Mouse (Mus musculus): Measurements from ENCODE around the gene Imp3. TPM values are rescaled to one million over a fixed set of nuclear protein-coding genes. Genes with fewer than 3 reads are reported as not detected.
A peak's percentile ranks its signal among the peaks of the same experiment; 100 is the strongest.

Imp3 gene
- polyA plus RNA-seq, 1 experiment: 101 TPM

DNA sequence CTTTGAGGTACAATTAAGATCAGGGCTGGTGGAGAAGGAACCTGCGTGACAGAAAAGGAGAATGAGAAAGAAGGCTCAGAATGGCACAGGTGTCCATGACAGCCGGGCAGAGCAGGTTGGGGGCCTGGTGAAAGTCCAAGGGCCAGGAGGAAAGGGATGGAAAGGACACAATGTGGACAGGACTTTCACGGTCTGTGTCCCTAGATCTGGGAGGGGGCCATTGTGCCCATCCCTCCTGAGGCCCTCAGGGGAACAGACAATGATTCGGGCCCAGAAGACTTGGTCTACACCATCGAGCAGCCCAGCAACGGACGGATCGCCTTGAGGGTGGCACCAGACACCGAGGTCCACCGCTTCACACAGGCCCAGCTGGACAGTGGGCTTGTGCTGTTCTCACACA, 45.2 kb upstream of the Imp3 start:
- Histone ChIP-seq H3K4me3 (ENCODE audit: low read depth, low read length) (no peak overlapping the region), H3K9ac (ENCODE audit: low read depth, poor library complexity, severe bottlenecking) (0 out of 2 replicates have a peak overlapping the region, but pooled peaks have one; percentile 22), H3K27me3 (ENCODE audit: control insufficient read depth, insufficient read depth, low read length, poor library complexity, severe bottlenecking) (no peaks in the 10 kb centered on the region), H3K9me3 (replicated peaks; ENCODE audit: control insufficient read depth, insufficient read depth, low read length, poor library complexity, severe bottlenecking) (no peaks in the 10 kb centered on the region), H3K36me3 (ENCODE audit: control insufficient read depth, insufficient read depth, low read length, poor library complexity, severe bottlenecking) (no peaks in the 10 kb centered on the region), H3K27ac (ENCODE audit: insufficient read depth, low read length) (no peak overlapping the region), H3K4me1 (ENCODE audit: control insufficient read depth, insufficient read depth, low read length) (no peaks in the 10 kb centered on the region)
- no peak for TF ChIP-seq EP300 (IDR thresholded peaks at IDR 0.05; ENCODE audit: insufficient read depth, low read depth, low read length)
- TF ChIP-seq CTCF (IDR thresholded peaks at IDR 0.05; ENCODE audit: low read depth, low read length): no peak
- TF ChIP-seq POLR2A (IDR thresholded peaks at IDR 0.05; ENCODE audit: insufficient read depth, low read length): no peak

DNA sequence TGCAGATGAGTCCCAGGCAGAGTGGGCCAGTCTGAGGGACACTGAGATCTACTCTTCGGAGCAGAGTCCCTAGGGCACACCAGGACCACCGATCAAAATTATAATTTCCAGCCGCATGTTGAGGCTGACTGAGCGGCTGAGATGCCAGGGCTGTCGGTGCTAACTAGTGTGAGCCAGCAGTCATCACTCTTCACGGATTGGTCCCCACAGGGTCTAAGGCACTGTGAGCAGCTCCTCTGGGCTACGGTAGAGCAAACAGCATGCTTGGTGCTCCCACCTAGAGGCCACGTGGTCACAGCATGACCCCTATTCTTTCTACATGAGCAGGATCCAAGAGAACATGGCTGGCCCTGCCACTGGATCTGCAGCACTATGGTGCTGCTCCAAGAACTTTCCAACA, 44.0 kb upstream of the Imp3 start:
- TF ChIP-seq POLR2A (IDR thresholded peaks at IDR 0.05; ENCODE audit: insufficient read depth, low read length) (no peak), CTCF (IDR thresholded peaks at IDR 0.05; ENCODE audit: low read depth, low read length) (no peak), EP300 (IDR thresholded peaks at IDR 0.05; ENCODE audit: insufficient read depth, low read depth, low read length) (no peak)
- no peak overlapping the region for H3K9ac ChIP-seq (ENCODE audit: low read depth, poor library complexity, severe bottlenecking)
- no peak overlapping the region for H3K27ac ChIP-seq (ENCODE audit: insufficient read depth, low read length)

DNA sequence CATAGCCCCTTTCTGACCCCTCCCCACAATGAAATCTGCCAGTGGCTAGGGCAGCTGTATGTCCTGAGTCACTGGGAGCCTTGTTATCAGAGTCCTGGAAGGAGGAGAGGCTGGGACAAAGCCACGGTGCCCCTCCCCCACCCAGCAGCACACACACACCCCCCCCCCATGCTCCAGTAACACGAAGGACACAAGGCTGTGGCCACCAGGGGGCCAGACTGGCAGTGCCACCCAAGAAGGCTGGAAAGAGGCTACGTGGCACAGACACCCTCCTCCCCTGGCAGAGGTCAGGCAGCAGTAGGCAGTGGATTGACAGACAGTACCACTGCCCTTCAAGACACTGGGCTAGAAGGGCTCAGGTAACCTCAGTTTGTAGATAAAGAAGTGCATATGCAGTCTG, 43.3 kb upstream of the Imp3 start:
- no peaks in the 10 kb centered on the region for H3K9me3 ChIP-seq (replicated peaks; ENCODE audit: control insufficient read depth, insufficient read depth, low read length, poor library complexity, severe bottlenecking)
- no peak overlapping the region for H3K4me3 ChIP-seq (ENCODE audit: low read depth, low read length)
- H3K9ac ChIP-seq (ENCODE audit: low read depth, poor library complexity, severe bottlenecking): no peak overlapping the region
- H3K27ac ChIP-seq (ENCODE audit: insufficient read depth, low read length): no peak overlapping the region
- H3K36me3 ChIP-seq (ENCODE audit: control insufficient read depth, insufficient read depth, low read length, poor library complexity, severe bottlenecking): no peaks in the 10 kb centered on the region
- TF ChIP-seq EP300 (IDR thresholded peaks at IDR 0.05; ENCODE audit: insufficient read depth, low read depth, low read length): no peak
- TF ChIP-seq POLR2A (IDR thresholded peaks at IDR 0.05; ENCODE audit: insufficient read depth, low read length): no peak
- TF ChIP-seq CTCF (IDR thresholded peaks at IDR 0.05; ENCODE audit: low read depth, low read length): no peak
- no peaks in the 10 kb centered on the region for H3K4me1 ChIP-seq (ENCODE audit: control insufficient read depth, insufficient read depth, low read length)
- H3K27me3 ChIP-seq (ENCODE audit: control insufficient read depth, insufficient read depth, low read length, poor library complexity, severe bottlenecking): no peaks in the 10 kb centered on the region

More for the DNA sequence above, 44.0 kb upstream of the Imp3 start:
- Histone ChIP-seq H3K4me1 (ENCODE audit: control insufficient read depth, insufficient read depth, low read length) (no peaks in the 10 kb centered on the region), H3K36me3 (ENCODE audit: control insufficient read depth, insufficient read depth, low read length, poor library complexity, severe bottlenecking) (no peaks in the 10 kb centered on the region), H3K9me3 (replicated peaks; ENCODE audit: control insufficient read depth, insufficient read depth, low read length, poor library complexity, severe bottlenecking) (no peaks in the 10 kb centered on the region), H3K27me3 (ENCODE audit: control insufficient read depth, insufficient read depth, low read length, poor library complexity, severe bottlenecking) (no peaks in the 10 kb centered on the region), H3K4me3 (ENCODE audit: low read depth, low read length) (no peak overlapping the region)

DNA sequence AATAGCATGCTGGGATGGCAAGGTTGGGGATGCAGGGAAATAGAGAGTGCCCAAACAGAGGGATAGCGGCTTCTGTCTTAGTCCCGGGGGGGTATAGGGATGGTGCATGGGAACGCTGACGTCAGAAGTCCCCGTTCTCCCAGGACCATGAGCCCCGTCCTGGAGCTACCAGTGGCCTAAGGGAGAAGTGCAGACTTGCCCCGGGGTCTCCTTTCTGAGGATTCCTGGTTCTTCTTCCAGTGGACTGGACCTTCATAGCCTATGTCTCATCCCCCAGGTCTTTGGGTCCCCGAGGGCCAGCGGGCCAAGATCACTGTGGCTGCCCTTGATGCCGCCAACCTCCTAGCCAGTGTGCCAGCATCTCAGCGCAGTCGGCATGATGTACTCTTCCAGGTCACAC, 40.5 kb upstream of the Imp3 start:
- Histone ChIP-seq H3K9me3 (replicated peaks; ENCODE audit: control insufficient read depth, insufficient read depth, low read length, poor library complexity, severe bottlenecking) (no peaks in the 10 kb centered on the region), H3K27ac (ENCODE audit: insufficient read depth, low read length) (no peak overlapping the region), H3K36me3 (ENCODE audit: control insufficient read depth, insufficient read depth, low read length, poor library complexity, severe bottlenecking) (no peaks in the 10 kb centered on the region), H3K4me1 (ENCODE audit: control insufficient read depth, insufficient read depth, low read length) (no peaks in the 10 kb centered on the region), H3K4me3 (ENCODE audit: low read depth, low read length) (no peak overlapping the region), H3K27me3 (ENCODE audit: control insufficient read depth, insufficient read depth, low read length, poor library complexity, severe bottlenecking) (no peaks in the 10 kb centered on the region), H3K9ac (ENCODE audit: low read depth, poor library complexity, severe bottlenecking) (no peak overlapping the region)
- TF ChIP-seq EP300 (IDR thresholded peaks at IDR 0.05; ENCODE audit: insufficient read depth, low read depth, low read length) (no peak), POLR2A (IDR thresholded peaks at IDR 0.05; ENCODE audit: insufficient read depth, low read length) (no peak), CTCF (IDR thresholded peaks at IDR 0.05; ENCODE audit: low read depth, low read length) (no peak)

DNA sequence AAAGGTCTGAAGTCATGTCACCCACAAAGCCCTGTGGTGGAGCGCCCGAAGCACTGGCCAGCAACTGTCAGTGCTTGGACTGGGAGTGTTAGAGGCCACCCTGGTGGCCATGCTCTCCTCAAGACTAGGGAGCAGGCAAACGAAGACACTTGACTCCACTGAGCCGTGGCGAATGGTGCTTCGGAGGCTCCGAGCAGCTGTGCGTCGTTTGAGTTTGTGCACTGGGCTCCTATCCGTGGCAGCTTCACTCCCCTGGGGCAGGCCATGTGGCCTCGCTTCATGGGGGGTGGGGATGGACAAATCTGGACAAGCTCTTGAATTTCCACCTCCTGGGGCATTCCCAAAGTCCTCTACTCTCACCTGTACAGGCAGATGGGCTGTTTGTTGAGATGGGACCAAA, 37.9 kb upstream of the Imp3 start:
- Histone ChIP-seq H3K36me3 (ENCODE audit: control insufficient read depth, insufficient read depth, low read length, poor library complexity, severe bottlenecking) (no peaks in the 10 kb centered on the region), H3K27ac (ENCODE audit: insufficient read depth, low read length) (no peak overlapping the region), H3K4me1 (ENCODE audit: control insufficient read depth, insufficient read depth, low read length) (no peaks in the 10 kb centered on the region), H3K9ac (ENCODE audit: low read depth, poor library complexity, severe bottlenecking) (no peak overlapping the region), H3K9me3 (replicated peaks; ENCODE audit: control insufficient read depth, insufficient read depth, low read length, poor library complexity, severe bottlenecking) (no peaks in the 10 kb centered on the region), H3K4me3 (ENCODE audit: low read depth, low read length) (no peak overlapping the region), H3K27me3 (ENCODE audit: control insufficient read depth, insufficient read depth, low read length, poor library complexity, severe bottlenecking) (no peaks in the 10 kb centered on the region)
- TF ChIP-seq EP300 (IDR thresholded peaks at IDR 0.05; ENCODE audit: insufficient read depth, low read depth, low read length): no peak
- no peak for TF ChIP-seq POLR2A (IDR thresholded peaks at IDR 0.05; ENCODE audit: insufficient read depth, low read length)
- no peak for TF ChIP-seq CTCF (IDR thresholded peaks at IDR 0.05; ENCODE audit: low read depth, low read length)

DNA sequence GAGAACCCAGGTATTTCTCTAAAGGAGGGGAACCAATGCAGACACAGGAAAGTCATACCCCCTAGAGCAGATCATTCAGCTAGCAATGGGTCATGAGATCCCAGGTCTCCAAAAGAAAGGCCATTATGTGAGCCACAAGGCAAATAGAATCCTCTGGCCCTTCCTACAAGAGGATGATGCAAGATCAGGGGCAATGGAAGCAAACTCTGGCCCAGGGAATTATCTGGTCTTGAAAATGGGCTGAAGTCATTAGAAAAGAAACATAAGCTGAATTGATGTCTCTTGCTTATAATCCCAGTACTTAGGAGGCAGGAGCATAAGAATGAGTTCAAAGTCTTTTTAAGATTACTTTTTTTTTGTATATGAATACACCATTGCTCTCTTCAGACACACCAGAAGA, 37.2 kb upstream of the Imp3 start:
- Histone ChIP-seq H3K9me3 (replicated peaks; ENCODE audit: control insufficient read depth, insufficient read depth, low read length, poor library complexity, severe bottlenecking) (no peaks in the 10 kb centered on the region), H3K4me1 (ENCODE audit: control insufficient read depth, insufficient read depth, low read length) (no peaks in the 10 kb centered on the region), H3K27ac (ENCODE audit: insufficient read depth, low read length) (no peak overlapping the region), H3K36me3 (ENCODE audit: control insufficient read depth, insufficient read depth, low read length, poor library complexity, severe bottlenecking) (no peaks in the 10 kb centered on the region), H3K9ac (ENCODE audit: low read depth, poor library complexity, severe bottlenecking) (no peak overlapping the region), H3K27me3 (ENCODE audit: control insufficient read depth, insufficient read depth, low read length, poor library complexity, severe bottlenecking) (no peaks in the 10 kb centered on the region), H3K4me3 (ENCODE audit: low read depth, low read length) (no peak overlapping the region)
- TF ChIP-seq POLR2A (IDR thresholded peaks at IDR 0.05; ENCODE audit: insufficient read depth, low read length): no peak

Data from ES-Bruce4 (cell line).